Mouse (Mus musculus): ENCODE results near the gene Dcaf7. TPM values are rescaled to one million over a fixed set of nuclear protein-coding genes. Genes with fewer than 3 reads are reported as not detected.
"Not testable (repeated sequence)": the region's sequence is repeated elsewhere in the genome, so short reads cannot be mapped to it uniquely, and the experiment has no call there.

The Dcaf7 gene
- polyA plus RNA-seq, 1 experiment from 2014 or later = 43.8 TPM

DNA sequence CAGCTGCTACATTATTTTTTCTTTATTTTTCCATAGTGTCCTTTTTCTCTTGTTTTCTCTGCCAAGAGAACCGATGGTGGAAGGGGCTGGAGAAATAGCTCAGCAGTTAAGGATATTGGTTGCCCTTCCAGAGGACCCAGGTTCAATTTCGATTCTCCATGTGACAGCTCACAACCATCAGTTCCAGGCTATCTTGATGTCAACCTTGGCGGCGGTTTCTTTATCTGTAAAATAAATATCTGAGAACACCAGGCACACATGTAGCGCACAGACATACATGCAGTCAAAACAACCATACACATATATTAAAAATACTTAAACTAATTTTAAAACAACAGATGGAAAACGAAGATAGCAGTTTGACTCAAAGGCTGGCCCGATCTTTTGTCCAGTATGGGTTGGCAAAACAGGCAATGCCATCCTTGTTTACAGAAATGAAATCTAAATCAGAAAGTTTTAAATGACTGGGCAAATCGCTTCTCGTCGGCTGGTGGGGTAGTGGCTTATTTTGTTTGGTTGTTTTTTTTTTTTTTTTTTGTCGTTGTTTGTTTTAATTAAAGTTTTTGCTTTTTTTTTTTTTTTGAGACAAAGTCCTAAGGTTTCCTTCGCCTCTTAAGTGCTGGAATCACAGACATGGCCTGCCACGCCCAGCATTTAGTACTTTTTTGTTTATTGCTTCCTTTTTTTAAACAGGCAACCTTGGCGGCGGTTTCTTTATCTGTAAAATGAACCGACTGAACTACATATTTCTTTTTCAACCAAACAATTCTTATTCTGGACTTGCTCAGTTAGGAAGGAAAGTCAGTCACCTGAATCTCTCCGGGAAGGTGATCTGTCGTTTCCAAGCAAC is 28.6 kb downstream of the Dcaf7 start:
- peak overlapping the region; percentile 24; the same call in 1 of the 2 replicates for H3K27ac ChIP-seq (replicated peaks)
- 39% methylated on average over 18 of the region's 18 CpGs for WGBS
- peak overlapping the region; percentile 90 for H3K9ac ChIP-seq
- peak overlapping the region; percentile 79 for H3K4me2 ChIP-seq
- H3K4me1 ChIP-seq = peaks cover 11% of the 10 kb centered on the region
- no peaks in the 10 kb centered on the region for H3K27me3 ChIP-seq (replicated peaks)
- H3K9me3 ChIP-seq = no peaks in the 10 kb centered on the region
- peak overlapping the region; percentile 72 for H3K4me3 ChIP-seq
- H3K36me3 ChIP-seq = peaks cover 4% of the 10 kb centered on the region
- ATAC-seq (ENCODE audit: extremely low read depth, insufficient number of reproducible peaks, low FRiP score, low TSS enrichment) = no peak

DNA sequence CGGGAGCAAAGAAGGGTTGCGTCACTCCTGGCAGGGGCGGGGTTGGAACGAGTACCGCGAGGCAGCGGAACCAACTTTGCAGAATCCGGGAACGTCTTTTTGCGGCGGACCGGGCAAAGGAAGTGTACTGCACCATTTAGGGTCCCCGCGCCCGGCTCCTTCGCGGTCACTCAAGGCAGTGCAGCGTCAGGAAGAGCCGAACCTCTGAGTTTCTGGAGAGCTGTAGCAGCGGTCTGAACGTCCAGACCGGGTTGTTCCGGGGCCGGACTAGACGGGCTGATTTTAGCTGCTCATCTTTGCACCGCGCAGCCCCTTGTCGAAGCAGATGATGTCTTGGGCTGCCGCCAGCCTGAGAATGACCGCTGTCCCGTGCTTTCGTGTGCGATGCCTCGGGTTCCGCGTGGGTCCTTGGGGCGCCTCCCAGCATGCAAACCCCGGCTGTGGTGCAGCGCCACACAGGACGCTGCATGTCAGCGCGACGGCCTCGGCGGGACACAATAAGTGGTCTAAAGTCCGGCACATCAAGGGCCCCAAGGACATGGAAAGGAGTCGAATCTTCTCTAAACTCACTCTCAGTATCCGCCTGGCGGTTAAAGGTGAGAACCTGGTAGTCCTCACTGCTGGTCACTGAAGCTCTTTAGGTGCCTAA is 29.4 kb downstream of the Dcaf7 start, which contains the start of gene Taco1:
Taco1 (plus strand) TSS at position 139 of the 649 bp plus-strand sequence.
- ATAC-seq (ENCODE audit: extremely low read depth, insufficient number of reproducible peaks, low FRiP score, low TSS enrichment) = peak; percentile 87
- 0% methylated on average over 49 of the region's 49 CpGs for WGBS
- H3K4me2 ChIP-seq = peak within 1 kb of the TSS; percentile 79
- H3K27ac ChIP-seq (replicated peaks) = peak within 1 kb of the TSS; percentile 79
- H3K9me3 ChIP-seq = no peaks in the 10 kb centered on the region
- H3K4me3 ChIP-seq = peak within 1 kb of the TSS; percentile 72
- H3K4me1 ChIP-seq = peaks cover 11% of the 10 kb centered on the region
- peak within 1 kb of the TSS; percentile 90 for H3K9ac ChIP-seq
- no peaks in the 10 kb centered on the region for H3K27me3 ChIP-seq (replicated peaks)
- peaks cover 9% of the 10 kb centered on the region for H3K36me3 ChIP-seq

DNA sequence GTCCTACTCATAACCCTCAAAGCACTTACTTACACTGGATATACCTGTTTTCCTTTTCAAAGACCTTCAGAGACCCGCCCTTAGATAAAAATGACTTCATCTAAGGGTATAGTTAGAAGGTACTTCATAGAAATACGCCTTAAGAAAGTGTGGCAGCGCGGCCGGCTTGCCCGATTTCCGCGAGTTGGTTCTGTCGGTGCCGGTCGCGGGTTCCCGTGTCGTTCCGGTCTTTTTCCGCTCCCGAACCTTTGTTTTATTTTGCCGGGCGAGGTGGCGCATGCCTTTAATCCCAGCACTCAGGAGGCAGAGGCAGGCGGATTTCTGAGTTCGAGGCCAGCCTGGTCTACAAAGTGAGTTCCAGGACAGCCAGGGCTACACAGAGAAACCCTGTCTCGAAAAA is 29.9 kb downstream of the Dcaf7 start:
- H3K4me1 ChIP-seq = peaks cover 11% of the 10 kb centered on the region
- H3K4me2 ChIP-seq = peak overlapping the region; percentile 79
- not testable (repeated sequence) for H3K9me3 ChIP-seq; H3K27me3 ChIP-seq (replicated peaks); ATAC-seq (ENCODE audit: extremely low read depth, insufficient number of reproducible peaks, low FRiP score, low TSS enrichment)
- peak overlapping the region; percentile 72 for H3K4me3 ChIP-seq
- 10% methylated on average over 23 of the region's 23 CpGs for WGBS
- H3K27ac ChIP-seq (replicated peaks) = peak overlapping the region; percentile 79
- peaks cover 14% of the 10 kb centered on the region for H3K36me3 ChIP-seq
- H3K9ac ChIP-seq = peak overlapping the region; percentile 90

DNA sequence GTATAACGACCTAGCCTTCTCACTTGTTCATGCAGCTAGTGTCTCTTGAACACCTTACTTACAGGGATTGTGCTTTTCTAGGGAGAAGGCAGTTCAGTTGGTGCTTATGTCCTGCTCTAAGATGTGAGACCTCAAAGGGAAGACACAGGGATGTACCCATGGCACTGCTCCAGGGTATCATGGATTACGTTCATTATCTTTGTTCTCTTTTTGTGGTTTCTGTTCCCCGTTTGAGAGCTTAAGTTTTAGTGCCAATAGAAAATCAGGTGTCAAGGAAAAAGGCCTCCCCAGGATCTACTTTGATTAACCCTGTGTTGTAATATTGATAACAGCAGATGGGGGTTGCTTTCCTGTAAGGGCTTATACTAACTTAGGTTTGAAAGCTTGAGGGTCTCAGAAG is 37.1 kb downstream of the Dcaf7 start:
- Histone ChIP-seq H3K9me3 (no peaks in the 10 kb centered on the region), H3K27ac (replicated peaks) (no peak overlapping the region), H3K4me1 (no peaks in the 10 kb centered on the region), H3K4me2 (no peak overlapping the region), H3K36me3 (peaks cover 44% of the 10 kb centered on the region), H3K9ac (no peak overlapping the region), H3K27me3 (replicated peaks) (no peaks in the 10 kb centered on the region), H3K4me3 (no peak overlapping the region)
- no peak for ATAC-seq (ENCODE audit: extremely low read depth, insufficient number of reproducible peaks, low FRiP score, low TSS enrichment)
- WGBS = 75% methylated on average over 3 of the region's 3 CpGs

DNA sequence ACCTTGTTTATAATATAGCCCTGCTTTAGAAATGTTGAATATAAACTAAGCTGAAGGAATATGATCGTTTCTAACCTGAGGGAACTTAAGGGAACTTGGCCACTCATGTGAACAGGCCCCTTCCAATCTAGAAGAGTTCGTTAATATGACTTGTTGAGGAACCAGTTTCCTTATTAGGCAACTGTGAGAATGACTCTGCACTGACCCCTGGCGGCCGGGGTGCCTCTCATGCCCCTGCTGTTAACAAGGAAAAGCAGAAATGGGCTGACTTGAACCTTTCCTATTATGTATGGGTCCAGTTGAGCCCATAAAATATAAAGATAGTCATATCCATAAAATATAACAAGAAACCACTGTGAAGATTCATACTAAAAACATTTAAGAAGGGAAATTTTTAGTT is 39.6 kb downstream of the Dcaf7 start:
- no peaks in the 10 kb centered on the region for H3K27me3 ChIP-seq (replicated peaks)
- no peaks in the 10 kb centered on the region for H3K9me3 ChIP-seq
- H3K4me1 ChIP-seq = no peaks in the 10 kb centered on the region
- H3K4me2 ChIP-seq = no peak overlapping the region
- no peak for ATAC-seq (ENCODE audit: extremely low read depth, insufficient number of reproducible peaks, low FRiP score, low TSS enrichment)
- WGBS = 2% methylated on average over 4 of the region's 4 CpGs
- H3K27ac ChIP-seq (replicated peaks) = no peak overlapping the region
- H3K9ac ChIP-seq = no peak overlapping the region
- no peak overlapping the region for H3K4me3 ChIP-seq
- H3K36me3 ChIP-seq = peaks cover 33% of the 10 kb centered on the region

DNA sequence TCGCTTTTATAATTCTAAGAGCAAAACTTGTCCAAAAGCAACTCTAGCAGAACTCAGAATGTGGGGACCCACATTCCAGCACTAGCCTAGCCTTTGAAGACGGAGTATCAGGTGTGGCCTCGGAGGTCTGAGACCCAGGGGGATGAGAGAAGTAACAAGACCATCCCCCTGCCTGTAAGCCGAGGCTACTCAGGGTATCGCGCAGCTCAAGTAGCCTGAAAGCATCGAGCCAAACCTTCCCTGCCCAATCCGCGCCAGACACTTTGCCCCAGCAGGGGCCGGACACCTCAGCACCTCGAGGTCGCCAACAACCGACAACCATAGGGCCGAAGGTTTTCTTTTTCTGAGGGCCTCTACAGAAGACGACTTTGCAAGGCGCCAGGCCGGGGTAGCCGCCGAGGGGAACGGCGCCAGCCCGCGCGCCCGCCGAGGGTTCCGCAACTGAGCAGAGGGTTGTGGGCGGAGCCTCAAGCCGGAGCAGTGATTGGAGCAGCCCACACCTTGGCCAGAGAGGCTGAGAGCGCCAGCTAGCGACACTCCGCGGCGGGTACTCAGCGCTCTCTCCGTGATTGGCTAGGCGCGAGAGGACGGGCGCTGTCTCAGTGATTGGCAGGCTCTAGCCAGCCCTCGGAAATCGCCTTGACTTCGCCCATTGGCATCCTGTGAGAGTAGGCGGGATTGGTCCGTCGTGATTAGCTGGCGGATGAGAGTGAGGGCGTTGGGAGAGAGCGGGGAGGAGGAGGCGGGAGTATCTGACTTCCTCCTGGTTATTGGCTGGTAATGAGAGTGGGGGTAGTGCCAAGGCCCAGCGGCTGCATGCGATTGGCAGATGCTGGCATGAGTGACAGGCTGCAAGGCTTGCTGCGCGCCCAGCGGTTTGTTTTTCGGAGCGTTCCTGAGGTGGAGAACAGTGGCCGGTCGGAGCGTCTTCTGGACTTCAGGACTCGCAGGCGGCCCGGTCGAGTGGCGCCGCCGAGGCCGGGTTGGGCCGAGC is 47.3 kb downstream of the Dcaf7 start, which contains the start of gene Map3k3:
Map3k3 (plus strand) TSS at position 906 of the 994 bp plus-strand sequence.
- ATAC-seq (ENCODE audit: extremely low read depth, insufficient number of reproducible peaks, low FRiP score, low TSS enrichment) = peak; percentile 99
- H3K9me3 ChIP-seq = no peaks in the 10 kb centered on the region

DNA sequence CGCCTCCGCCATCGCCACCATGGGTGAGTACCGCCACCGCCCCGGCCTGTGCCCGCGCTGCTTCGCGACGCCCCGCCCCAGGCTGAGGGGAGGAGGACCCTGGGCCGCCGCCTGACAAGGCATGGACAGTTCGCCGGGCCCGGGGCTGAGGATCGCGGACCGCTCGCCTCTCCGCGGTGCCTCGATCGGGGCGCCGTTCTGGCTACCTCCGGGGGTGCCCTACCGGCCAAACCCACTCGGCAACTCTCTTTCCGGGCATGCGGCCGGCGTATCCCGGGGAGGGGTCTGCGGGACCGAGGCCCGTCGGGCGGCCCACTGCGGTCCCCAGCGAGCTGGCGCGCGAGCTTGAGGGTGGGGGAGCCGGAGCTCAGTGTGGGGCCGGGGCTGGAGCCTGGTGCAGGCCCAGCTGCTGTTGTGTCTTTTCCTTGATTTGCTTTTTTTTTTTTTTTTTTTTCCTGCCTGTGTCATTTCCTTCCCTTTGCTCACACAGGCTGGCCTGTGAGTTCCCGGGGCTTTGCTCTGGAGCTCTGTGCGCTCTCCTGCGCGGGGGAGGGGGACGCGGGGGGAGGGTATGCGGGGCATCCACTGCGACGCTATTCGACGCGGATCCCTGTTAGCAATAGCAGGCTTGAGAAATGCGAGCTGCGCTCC is 48.4 kb downstream of the Dcaf7 start:
- H3K27ac ChIP-seq (replicated peaks) = peak overlapping the region; percentile 99
- H3K9me3 ChIP-seq = no peaks in the 10 kb centered on the region
- H3K36me3 ChIP-seq = no peaks in the 10 kb centered on the region
- under 1% methylated on average over 59 of the region's 61 CpGs for WGBS
- no peaks in the 10 kb centered on the region for H3K27me3 ChIP-seq (replicated peaks)
- H3K9ac ChIP-seq = peak overlapping the region; percentile 98
- H3K4me2 ChIP-seq = peak overlapping the region; percentile 75
- H3K4me1 ChIP-seq = peaks cover 23% of the 10 kb centered on the region
- ATAC-seq (ENCODE audit: extremely low read depth, insufficient number of reproducible peaks, low FRiP score, low TSS enrichment) = peak; percentile 38; the same call in 1 of the 2 replicates
- peak overlapping the region; percentile 99 for H3K4me3 ChIP-seq

More for the DNA sequence above, 47.3 kb downstream of the Dcaf7 start, which contains the start of gene Map3k3:
- H3K4me3 ChIP-seq = peak within 1 kb of the TSS; percentile 99
- H3K4me2 ChIP-seq = peak within 1 kb of the TSS; percentile 76
- WGBS = under 1% methylated on average over 69 of the region's 69 CpGs
- peaks cover 20% of the 10 kb centered on the region for H3K4me1 ChIP-seq
- peak within 1 kb of the TSS; percentile 98 for H3K9ac ChIP-seq
- H3K36me3 ChIP-seq = no peaks in the 10 kb centered on the region
- H3K27me3 ChIP-seq (replicated peaks) = no peaks in the 10 kb centered on the region
- H3K27ac ChIP-seq (replicated peaks) = peak within 1 kb of the TSS; percentile 99

DNA sequence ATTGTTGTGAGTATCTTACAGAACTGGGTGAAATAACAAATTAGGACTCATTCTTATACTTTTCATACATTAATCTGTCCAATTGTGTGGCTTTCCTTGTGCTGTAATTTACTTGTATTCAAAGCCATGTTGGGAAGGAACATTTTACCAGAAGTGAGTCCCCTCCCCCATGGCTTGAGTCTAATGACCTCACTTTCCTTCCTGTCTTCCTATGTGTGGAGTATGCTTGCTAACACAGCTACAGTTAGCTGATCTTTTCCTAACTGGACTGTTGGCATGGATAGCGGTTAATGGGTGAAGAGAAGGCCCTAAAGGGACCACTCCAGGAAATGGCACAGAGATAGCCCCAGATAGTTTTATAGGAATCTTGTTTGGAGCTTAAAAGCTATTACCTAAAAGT is 61.6 kb downstream of the Dcaf7 start:
- ATAC-seq (ENCODE audit: extremely low read depth, insufficient number of reproducible peaks, low FRiP score, low TSS enrichment) = no peak
- Histone ChIP-seq H3K27ac (replicated peaks) (peak overlapping the region; percentile 80), H3K36me3 (peaks cover 17% of the 10 kb centered on the region), H3K9me3 (no peaks in the 10 kb centered on the region), H3K9ac (no peak overlapping the region), H3K27me3 (replicated peaks) (no peaks in the 10 kb centered on the region), H3K4me3 (no peak overlapping the region), H3K4me2 (0 out of 2 replicates have a peak overlapping the region, but pooled peaks have one; percentile 2), H3K4me1 (peaks cover 12% of the 10 kb centered on the region; the same call in 1 of the 2 replicates)
- 65% methylated on average over 1 of the region's 1 CpGs for WGBS

DNA sequence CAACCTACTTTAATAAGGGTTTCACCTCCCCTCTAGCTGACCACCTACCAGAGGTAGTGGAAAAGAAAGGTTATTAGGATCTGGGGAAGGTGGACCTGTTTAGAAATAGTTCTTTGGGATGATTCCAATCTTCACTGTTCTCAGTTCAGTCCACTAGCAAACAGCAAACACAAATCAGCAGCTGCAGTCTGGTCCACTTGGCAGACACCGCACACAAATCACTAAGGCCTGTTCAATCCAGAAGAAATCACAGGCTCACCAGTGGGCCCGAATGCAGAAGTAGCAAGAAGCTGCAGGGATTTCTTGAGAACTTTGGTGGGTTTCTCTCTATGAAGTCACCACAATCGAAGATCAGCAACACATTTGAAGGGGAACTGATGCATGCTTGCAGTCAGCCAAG is 66.2 kb downstream of the Dcaf7 start:
- H3K4me3 ChIP-seq = no peak overlapping the region
- H3K4me2 ChIP-seq = no peak overlapping the region
- no peaks in the 10 kb centered on the region for H3K9me3 ChIP-seq
- H3K27ac ChIP-seq (replicated peaks) = no peak overlapping the region
- no peak for ATAC-seq (ENCODE audit: extremely low read depth, insufficient number of reproducible peaks, low FRiP score, low TSS enrichment)
- no peak overlapping the region for H3K9ac ChIP-seq
- H3K27me3 ChIP-seq (replicated peaks) = no peaks in the 10 kb centered on the region
- peaks cover 8% of the 10 kb centered on the region; the same call in 1 of the 2 replicates for H3K4me1 ChIP-seq
- H3K36me3 ChIP-seq = peaks cover 28% of the 10 kb centered on the region
- 84% methylated on average over 3 of the region's 3 CpGs for WGBS

DNA sequence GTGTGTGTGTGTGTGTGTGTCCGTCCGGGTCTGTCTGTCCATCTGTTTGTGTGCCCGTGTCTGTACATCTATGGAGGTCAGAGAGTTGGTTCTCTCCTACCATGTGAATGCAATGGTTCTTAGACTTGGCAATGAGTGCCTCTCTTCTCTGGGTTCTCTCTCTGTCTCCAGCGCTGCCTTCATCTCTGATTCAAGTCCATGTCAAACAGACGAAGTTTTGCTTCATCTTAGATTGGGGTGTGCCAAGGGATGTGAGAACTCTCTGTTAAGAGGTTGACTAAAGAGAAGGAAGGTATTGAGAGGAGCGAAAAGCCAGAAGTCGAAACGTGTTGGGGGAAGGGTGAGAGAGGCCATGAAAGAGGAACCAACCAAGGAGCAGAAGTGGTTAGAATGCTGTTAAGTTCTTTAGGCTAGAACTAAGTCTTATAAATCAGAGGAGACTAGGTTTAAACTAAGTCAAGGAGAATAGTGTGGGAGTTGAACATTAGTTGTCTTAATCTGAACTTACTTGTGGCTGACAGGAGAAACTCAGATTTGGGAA is 69.4 kb downstream of the Dcaf7 start:
- Histone ChIP-seq H3K4me1 (no peaks in the 10 kb centered on the region), H3K4me2 (no peak overlapping the region), H3K27ac (replicated peaks) (no peak overlapping the region), H3K27me3 (replicated peaks) (no peaks in the 10 kb centered on the region), H3K36me3 (peaks cover 32% of the 10 kb centered on the region), H3K4me3 (no peak overlapping the region), H3K9ac (no peak overlapping the region), H3K9me3 (no peaks in the 10 kb centered on the region)
- 74% methylated on average over 8 of the region's 8 CpGs for WGBS
- ATAC-seq (ENCODE audit: extremely low read depth, insufficient number of reproducible peaks, low FRiP score, low TSS enrichment) = no peak
